Mouse (Mus musculus): ENCODE measurements around the gene Sprr2a3. TPM values are rescaled to one million over a fixed set of nuclear protein-coding genes. Genes with fewer than 3 reads are reported as not detected.

The Sprr2a3 gene
- polyA plus RNA-seq, 1 experiment from 2014 or later: not detected

DNA sequence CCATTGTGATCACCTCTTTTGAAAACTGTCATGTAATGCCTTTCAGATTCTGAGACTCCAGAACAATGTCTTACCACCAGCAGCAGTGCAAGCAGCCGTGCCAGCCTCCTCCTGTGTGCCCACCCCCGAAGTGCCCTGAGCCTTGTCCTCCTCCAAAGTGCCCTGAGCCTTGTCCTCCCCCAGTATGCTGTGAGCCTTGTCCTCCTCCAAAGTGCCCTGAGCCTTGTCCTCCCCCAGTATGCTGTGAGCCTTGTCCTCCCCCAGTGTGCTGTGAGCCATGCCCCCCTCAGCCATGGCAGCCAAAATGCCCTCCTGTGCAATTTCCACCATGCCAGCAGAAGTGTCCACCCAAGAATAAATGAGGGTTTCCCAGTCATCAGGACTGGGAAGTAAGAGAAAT lies 32.2 kb downstream of the Sprr2a3 start:
- H3K4me2 ChIP-seq: no peak overlapping the region
- WGBS: 83% methylated on average over 2 of the region's 2 CpGs
- H3K27me3 ChIP-seq (ENCODE audit: insufficient read depth, low read length): no peaks in the 10 kb centered on the region
- H3K4me3 ChIP-seq (ENCODE audit: low read depth, low read length): no peak overlapping the region
- no peaks in the 10 kb centered on the region for H3K36me3 ChIP-seq (ENCODE audit: insufficient read depth)
- no peak for TF ChIP-seq CTCF (IDR thresholded peaks at IDR 0.05; ENCODE audit: low read depth)
- DNase-seq (no peak), ATAC-seq (ENCODE audit: insufficient read depth) (no peak)
- H3K4me1 ChIP-seq (ENCODE audit: insufficient read depth): no peaks in the 10 kb centered on the region
- H3K9me3 ChIP-seq (ENCODE audit: low read depth, low read length): no peaks in the 10 kb centered on the region
- H3K9ac ChIP-seq: no peak overlapping the region
- no peak overlapping the region for H3K27ac ChIP-seq (ENCODE audit: low read depth)

DNA sequence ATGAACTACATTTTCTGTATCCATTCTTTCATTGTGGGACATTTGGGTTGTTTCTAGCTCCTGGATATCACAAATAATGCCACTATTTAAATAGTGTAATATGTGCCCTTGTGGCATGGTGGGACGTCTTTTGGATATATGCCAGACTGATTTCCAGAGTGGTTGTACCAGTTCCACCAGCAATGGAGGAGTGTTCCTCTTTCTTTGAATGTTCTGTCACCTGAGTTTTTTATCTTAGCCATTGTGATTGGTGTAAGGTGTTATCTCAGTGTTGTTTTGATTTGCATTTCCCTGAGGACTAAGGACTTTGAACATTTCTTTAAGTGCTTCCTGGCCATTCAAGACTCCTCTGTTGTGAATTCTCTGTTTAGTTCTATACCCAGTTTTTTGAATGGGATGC lies 51.1 kb downstream of the Sprr2a3 start:
- Histone ChIP-seq H3K9me3 (ENCODE audit: low read depth, low read length) (no peaks in the 10 kb centered on the region), H3K4me2 (no peak overlapping the region), H3K27me3 (ENCODE audit: insufficient read depth, low read length) (no peaks in the 10 kb centered on the region), H3K9ac (no peak overlapping the region), H3K4me1 (ENCODE audit: insufficient read depth) (no peaks in the 10 kb centered on the region), H3K4me3 (ENCODE audit: low read depth, low read length) (no peak overlapping the region), H3K36me3 (ENCODE audit: insufficient read depth) (no peaks in the 10 kb centered on the region), H3K27ac (ENCODE audit: low read depth) (no peak overlapping the region)
- no peak for TF ChIP-seq CTCF (IDR thresholded peaks at IDR 0.05; ENCODE audit: low read depth)
- ATAC-seq (ENCODE audit: insufficient read depth): no peak
- 58% methylated on average over 1 of the region's 1 CpGs for WGBS
- no peak for DNase-seq

DNA sequence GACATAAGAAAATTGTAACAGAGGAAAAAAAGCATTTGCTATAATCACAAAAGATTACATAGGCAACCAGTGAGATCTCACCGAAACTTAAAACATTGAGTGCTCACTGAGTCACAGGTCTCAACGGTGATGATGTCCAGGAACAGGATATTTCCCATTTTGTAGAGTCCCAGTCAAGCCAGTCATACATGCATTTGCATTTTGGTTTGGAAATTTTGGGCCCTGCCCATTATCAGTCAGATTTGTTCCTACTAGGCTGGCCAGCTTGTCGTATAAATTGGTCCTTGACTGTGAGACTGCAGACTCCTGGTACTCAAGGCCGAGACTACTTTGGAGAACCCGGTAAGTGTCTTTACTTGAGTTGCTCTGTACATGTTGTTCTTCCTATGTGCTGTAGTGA lies 53.6 kb downstream of the Sprr2a3 start, which contains the start of gene Sprr2d:
Gene Sprr2d, plus strand, starts transcription at position 301 of the 400 bp plus-strand sequence.
- H3K9ac ChIP-seq: no peak within 1 kb of the TSS
- no peak within 1 kb of the TSS for H3K27ac ChIP-seq (ENCODE audit: low read depth)
- DNase-seq (no peak), ATAC-seq (ENCODE audit: insufficient read depth) (no peak)
- H3K4me2 ChIP-seq: no peak within 1 kb of the TSS
- no peak within 1 kb of the TSS for H3K4me3 ChIP-seq (ENCODE audit: low read depth, low read length)
- H3K36me3 ChIP-seq (ENCODE audit: insufficient read depth): no peaks in the 10 kb centered on the region
- 92% methylated on average over 5 of the region's 5 CpGs for WGBS
- TF ChIP-seq CTCF (IDR thresholded peaks at IDR 0.05; ENCODE audit: low read depth): no peak
- no peaks in the 10 kb centered on the region for H3K27me3 ChIP-seq (ENCODE audit: insufficient read depth, low read length)
- no peaks in the 10 kb centered on the region for H3K4me1 ChIP-seq (ENCODE audit: insufficient read depth)
- H3K9me3 ChIP-seq (ENCODE audit: low read depth, low read length): no peaks in the 10 kb centered on the region

Other genes starting within 250 kb of the Sprr2a3 start
- 0.14 and 0.30 TPM in 2 replicates for gene Lor, start 202.3 kb upstream of the Sprr2a3 start, polyA plus RNA-seq (2014; fragmentation: Nextera tagmentation; extraction: Ambion mirVana)
- gene Prr9, start 161.5 kb upstream of the Sprr2a3 start, polyA plus RNA-seq (2014; fragmentation: Nextera tagmentation; extraction: Ambion mirVana): not detected in 2 replicates
- gene Lelp1, start 142.7 kb upstream of the Sprr2a3 start, polyA plus RNA-seq (2014; fragmentation: Nextera tagmentation; extraction: Ambion mirVana): not detected in 2 replicates
- not detected in 2 replicates for gene Sprr2a1, start 69.6 kb upstream of the Sprr2a3 start, polyA plus RNA-seq (2014; fragmentation: Nextera tagmentation; extraction: Ambion mirVana)
- 1.0 and 1.3 TPM in 2 replicates for gene Sprr2a2, start 69.5 kb upstream of the Sprr2a3 start, polyA plus RNA-seq (2014; fragmentation: Nextera tagmentation; extraction: Ambion mirVana)
- gene Sprr2b, start 31.2 kb downstream of the Sprr2a3 start, polyA plus RNA-seq (2014; fragmentation: Nextera tagmentation; extraction: Ambion mirVana): not detected in 2 replicates
- gene Sprr2d, start 53.7 kb downstream of the Sprr2a3 start, polyA plus RNA-seq (2014; fragmentation: Nextera tagmentation; extraction: Ambion mirVana): not detected in 2 replicates
- not detected in 2 replicates for gene Sprr2e, start 66.7 kb downstream of the Sprr2a3 start, polyA plus RNA-seq (2014; fragmentation: Nextera tagmentation; extraction: Ambion mirVana)
- gene Sprr2f, start 79.8 kb downstream of the Sprr2a3 start, polyA plus RNA-seq (2014; fragmentation: Nextera tagmentation; extraction: Ambion mirVana): not detected in 2 replicates
- gene Sprr2h, start 100.3 kb downstream of the Sprr2a3 start, polyA plus RNA-seq (2014; fragmentation: Nextera tagmentation; extraction: Ambion mirVana): not detected in 2 replicates
- gene Sprr2i, start 122.6 kb downstream of the Sprr2a3 start, polyA plus RNA-seq (2014; fragmentation: Nextera tagmentation; extraction: Ambion mirVana): not detected in 2 replicates
- gene Sprr2j-ps, start 132.7 kb downstream of the Sprr2a3 start, polyA plus RNA-seq (2014; fragmentation: Nextera tagmentation; extraction: Ambion mirVana): not detected in 2 replicates
- gene Gm9774, start 144.0 kb downstream of the Sprr2a3 start, polyA plus RNA-seq (2014; fragmentation: Nextera tagmentation; extraction: Ambion mirVana): 7.7 and 7.9 TPM in 2 replicates
- gene Sprr2k, start 147.2 kb downstream of the Sprr2a3 start, polyA plus RNA-seq (2014; fragmentation: Nextera tagmentation; extraction: Ambion mirVana): not detected in 2 replicates
- gene Sprr1b, start 153.4 kb downstream of the Sprr2a3 start, polyA plus RNA-seq (2014; fragmentation: Nextera tagmentation; extraction: Ambion mirVana): not detected in 2 replicates
- gene Sprr3, start 173.3 kb downstream of the Sprr2a3 start, polyA plus RNA-seq (2014; fragmentation: Nextera tagmentation; extraction: Ambion mirVana): not detected in 2 replicates
- gene Sprr1a, start 200.5 kb downstream of the Sprr2a3 start, polyA plus RNA-seq (2014; fragmentation: Nextera tagmentation; extraction: Ambion mirVana): not detected in 2 replicates
- gene Sprr4, start 215.1 kb downstream of the Sprr2a3 start, polyA plus RNA-seq (2014; fragmentation: Nextera tagmentation; extraction: Ambion mirVana): not detected in 2 replicates
- gene 2310046K23Rik, start 249.1 kb downstream of the Sprr2a3 start, polyA plus RNA-seq (2014; fragmentation: Nextera tagmentation; extraction: Ambion mirVana): not detected in 2 replicates

Measured in lung, embryonic 14.5 days (tissue).